Mouse (Mus musculus): ENCODE data around the gene Optn. TPM values are rescaled to one million over a fixed set of nuclear protein-coding genes. Genes with fewer than 3 reads are reported as not detected.

Optn gene
- polyA plus RNA-seq, 1 experiment, result 5.0 TPM

GRCm38 (mm10) chr2:5035241-5035640 is 28.6 kb downstream of the Optn start:
- no peak for DNase-seq
- H3K4me3 ChIP-seq (replicated peaks; ENCODE audit: extremely low read depth, low read depth, low read length), result no peak overlapping the region
- 82% methylated on average over 9 of the region's 9 CpGs for WGBS
- no peak for TF ChIP-seq POLR2A (IDR thresholded peaks at IDR 0.05; ENCODE audit: borderline replicate concordance, extremely low read depth, low read depth, low read length)
- TF ChIP-seq CTCF (IDR thresholded peaks at IDR 0.05; ENCODE audit: insufficient read depth, low read length), result no peak
- no peaks in the 10 kb centered on the region for H3K4me1 ChIP-seq (ENCODE audit: control insufficient read depth, insufficient read depth, low read length)

GRCm38 (mm10) chr2:5034801-5035200 is 29.1 kb downstream of the Optn start:
- WGBS, result 69% methylated on average over 8 of the region's 8 CpGs
- H3K4me1 ChIP-seq (ENCODE audit: control insufficient read depth, insufficient read depth, low read length), result no peaks in the 10 kb centered on the region
- TF ChIP-seq POLR2A (IDR thresholded peaks at IDR 0.05; ENCODE audit: borderline replicate concordance, extremely low read depth, low read depth, low read length) (no peak), CTCF (IDR thresholded peaks at IDR 0.05; ENCODE audit: insufficient read depth, low read length) (no peak)

GRCm38 (mm10) chr2:5033546-5034420 is 30.1 kb downstream of the Optn start:
- 60% methylated on average over 15 of the region's 15 CpGs for WGBS
- TF ChIP-seq POLR2A (IDR thresholded peaks at IDR 0.05; ENCODE audit: borderline replicate concordance, extremely low read depth, low read depth, low read length), result no peak
- Histone ChIP-seq H3K4me3 (replicated peaks; ENCODE audit: extremely low read depth, low read depth, low read length) (no peak overlapping the region), H3K4me1 (ENCODE audit: control insufficient read depth, insufficient read depth, low read length) (no peaks in the 10 kb centered on the region)
- DNase-seq, result no peak

More at GRCm38 (mm10) chr2:5034801-5035200, 29.1 kb downstream of the Optn start:
- no peak overlapping the region for H3K4me3 ChIP-seq (replicated peaks; ENCODE audit: extremely low read depth, low read depth, low read length)
- DNase-seq, result no peak

GRCm38 (mm10) chr2:5032665-5033064 is 31.2 kb downstream of the Optn start:
- 49% methylated on average over 5 of the region's 5 CpGs for WGBS
- Histone ChIP-seq H3K4me3 (replicated peaks; ENCODE audit: extremely low read depth, low read depth, low read length) (no peak overlapping the region), H3K4me1 (ENCODE audit: control insufficient read depth, insufficient read depth, low read length) (no peaks in the 10 kb centered on the region)
- DNase-seq, result no peak
- TF ChIP-seq CTCF (IDR thresholded peaks at IDR 0.05; ENCODE audit: insufficient read depth, low read length), result peak; percentile 35; the same call in 1 of the 2 replicates
- no peak for TF ChIP-seq POLR2A (IDR thresholded peaks at IDR 0.05; ENCODE audit: borderline replicate concordance, extremely low read depth, low read depth, low read length)

- no peak for DNase-seq
- no peak for TF ChIP-seq CTCF (IDR thresholded peaks at IDR 0.05; ENCODE audit: insufficient read depth, low read length)
- no peak for TF ChIP-seq POLR2A (IDR thresholded peaks at IDR 0.05; ENCODE audit: borderline replicate concordance, extremely low read depth, low read depth, low read length)
- WGBS, result 78% methylated on average over 7 of the region's 7 CpGs
- no peaks in the 10 kb centered on the region for H3K4me1 ChIP-seq (ENCODE audit: control insufficient read depth, insufficient read depth, low read length)
- H3K4me3 ChIP-seq (replicated peaks; ENCODE audit: extremely low read depth, low read depth, low read length), result no peak overlapping the region
These were observed 32.6 kb downstream of the Optn start for GRCm38 (mm10) chr2:5031215-5031614.

GRCm38 (mm10) chr2:5029808-5030207 is 34.0 kb downstream of the Optn start:
- no peak overlapping the region for H3K4me3 ChIP-seq (replicated peaks; ENCODE audit: extremely low read depth, low read depth, low read length)
- H3K4me1 ChIP-seq (ENCODE audit: control insufficient read depth, insufficient read depth, low read length), result no peaks in the 10 kb centered on the region
- 93% methylated on average over 4 of the region's 4 CpGs for WGBS
- no peak for DNase-seq
- TF ChIP-seq CTCF (IDR thresholded peaks at IDR 0.05; ENCODE audit: insufficient read depth, low read length), result no peak
- TF ChIP-seq POLR2A (IDR thresholded peaks at IDR 0.05; ENCODE audit: borderline replicate concordance, extremely low read depth, low read depth, low read length), result no peak

GRCm38 (mm10) chr2:5028047-5028446 is 35.8 kb downstream of the Optn start:
- WGBS, result 83% methylated on average over 7 of the region's 7 CpGs
- Histone ChIP-seq H3K4me3 (replicated peaks; ENCODE audit: extremely low read depth, low read depth, low read length) (no peak overlapping the region), H3K4me1 (ENCODE audit: control insufficient read depth, insufficient read depth, low read length) (no peaks in the 10 kb centered on the region)
- TF ChIP-seq POLR2A (IDR thresholded peaks at IDR 0.05; ENCODE audit: borderline replicate concordance, extremely low read depth, low read depth, low read length), result no peak
- no peak for TF ChIP-seq CTCF (IDR thresholded peaks at IDR 0.05; ENCODE audit: insufficient read depth, low read length)
- no peak for DNase-seq

- H3K4me1 ChIP-seq (ENCODE audit: control insufficient read depth, insufficient read depth, low read length), result no peaks in the 10 kb centered on the region
- WGBS, result 84% methylated on average over 6 of the region's 6 CpGs
- no peak for TF ChIP-seq CTCF (IDR thresholded peaks at IDR 0.05; ENCODE audit: insufficient read depth, low read length)
- TF ChIP-seq POLR2A (IDR thresholded peaks at IDR 0.05; ENCODE audit: borderline replicate concordance, extremely low read depth, low read depth, low read length), result no peak
- H3K4me3 ChIP-seq (replicated peaks; ENCODE audit: extremely low read depth, low read depth, low read length), result no peak overlapping the region
- DNase-seq, result no peak
These were observed 36.8 kb downstream of the Optn start for GRCm38 (mm10) chr2:5027057-5027456.

- Histone ChIP-seq H3K4me1 (ENCODE audit: control insufficient read depth, insufficient read depth, low read length) (no peaks in the 10 kb centered on the region), H3K4me3 (replicated peaks; ENCODE audit: extremely low read depth, low read depth, low read length) (no peak overlapping the region)
- TF ChIP-seq CTCF (IDR thresholded peaks at IDR 0.05; ENCODE audit: insufficient read depth, low read length), result peak; percentile 58
- no peak for TF ChIP-seq POLR2A (IDR thresholded peaks at IDR 0.05; ENCODE audit: borderline replicate concordance, extremely low read depth, low read depth, low read length)
- DNase-seq, result no peak
- WGBS, result 67% methylated on average over 4 of the region's 4 CpGs
These were observed 38.6 kb downstream of the Optn start for GRCm38 (mm10) chr2:5025162-5025733.
